Mouse (Mus musculus) testis, postnatal 14 days (tissue): ENCODE data around the gene Gm20388.

Experiments
- DNase-seq: peaks from one replicate; pipeline ENCODE4 v3.0.0; 2021; ENCODE audit warnings: low spot score

Gm20388 gene

GRCm38 (mm10) chr8:122238731-122239130 is 2328.1 kb downstream of the Gm20388 start:
- DNase-seq, result no peak

GRCm38 (mm10) chr8:122240241-122241026 is 2329.8 kb downstream of the Gm20388 start:
- DNase-seq, result no peak

- no peak for DNase-seq
Observed at GRCm38 (mm10) chr8:122243310-122243709, 2332.7 kb downstream of the Gm20388 start.

- no peak for DNase-seq
Observed at GRCm38 (mm10) chr8:122245161-122245560, 2334.5 kb downstream of the Gm20388 start.

DNA sequence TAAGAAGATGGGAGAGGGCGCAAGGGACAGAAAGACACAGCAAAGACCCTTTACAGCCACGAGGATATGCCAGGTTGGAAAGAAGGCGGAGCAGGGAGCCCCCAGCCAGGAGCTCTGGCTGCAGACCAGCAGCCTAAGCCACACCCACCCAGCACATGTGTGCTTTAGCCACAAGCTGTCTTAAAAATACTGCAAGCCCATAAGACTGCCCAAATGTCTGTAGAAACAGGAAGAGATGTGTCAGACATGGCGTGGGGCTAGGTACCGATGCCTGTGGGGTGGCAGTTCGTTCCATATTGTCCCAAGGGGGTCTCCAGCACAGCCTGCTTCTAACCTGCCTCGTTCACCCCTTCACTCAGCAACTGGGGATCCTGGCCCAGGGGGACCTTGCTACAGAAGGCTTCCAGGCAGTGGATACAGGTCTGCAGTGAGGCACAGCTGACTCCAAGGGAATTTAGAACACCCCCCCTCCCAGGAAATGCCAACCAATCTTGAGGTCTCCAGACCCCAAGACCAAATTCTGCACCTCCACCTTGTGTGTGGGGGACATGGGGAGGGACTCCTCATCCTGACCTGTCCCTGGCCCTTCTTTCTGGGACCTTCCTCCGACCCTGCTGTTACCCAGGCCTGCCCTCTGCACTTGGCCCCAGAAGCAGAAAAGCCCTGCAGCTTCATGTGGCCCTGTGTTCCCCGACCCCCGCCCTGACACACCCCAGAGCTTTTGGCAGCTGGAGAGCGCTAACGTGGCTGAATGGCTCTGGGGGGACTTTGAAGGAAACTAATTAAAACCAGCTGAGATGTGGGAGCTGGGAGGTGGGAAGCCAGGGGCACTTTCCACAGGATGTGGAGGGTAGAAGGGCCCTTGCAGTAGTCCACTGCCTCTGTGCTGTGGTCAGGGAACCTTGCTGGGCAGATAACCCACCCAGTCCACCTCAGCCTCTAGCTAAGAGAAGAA is 2335.9 kb downstream of the Gm20388 start:
- DNase-seq, result no peak

- DNase-seq, result no peak
Observed at GRCm38 (mm10) chr8:122251739-122252138, 2341.1 kb downstream of the Gm20388 start.

DNA sequence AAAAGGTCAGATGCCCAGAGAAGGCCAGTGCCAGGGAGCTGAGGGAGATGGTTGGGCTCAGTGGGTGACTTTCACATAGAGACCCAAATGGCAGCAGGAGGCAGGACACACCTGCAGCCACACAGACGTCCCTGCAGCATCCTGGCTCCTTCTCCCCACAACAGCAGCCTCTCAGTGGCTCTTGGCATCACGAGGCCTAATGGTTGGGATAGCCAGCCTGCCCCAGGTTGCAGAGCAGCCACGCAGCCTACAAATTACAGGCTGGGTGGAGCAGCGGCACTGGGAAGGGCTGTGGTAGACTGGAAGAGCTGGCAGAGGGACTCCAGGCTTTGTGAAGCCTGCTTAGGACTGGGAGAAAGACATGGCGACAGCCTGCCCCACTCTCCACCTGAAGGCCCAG is 2341.7 kb downstream of the Gm20388 start:
- DNase-seq, result no peak

DNA sequence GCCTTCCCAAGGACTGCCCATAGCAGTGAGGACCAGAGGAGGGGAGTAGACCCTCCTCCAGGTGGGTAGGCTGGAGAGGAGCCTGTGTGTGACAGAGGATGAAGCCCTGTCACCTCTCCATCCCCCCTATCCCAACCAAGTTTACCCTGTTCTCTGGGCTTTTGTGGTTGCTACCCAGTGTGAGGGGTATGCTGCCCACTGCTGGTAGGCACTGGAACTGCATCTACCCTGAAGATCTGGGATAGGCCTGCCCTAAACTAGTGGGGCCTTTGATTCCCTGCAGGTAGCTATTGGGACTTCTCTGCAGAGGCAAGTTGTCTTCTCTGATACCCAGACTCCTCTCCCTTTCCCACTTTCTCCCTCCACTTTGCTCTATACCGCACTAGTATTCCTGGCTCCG is 2348.7 kb downstream of the Gm20388 start:
- no peak for DNase-seq

DNA sequence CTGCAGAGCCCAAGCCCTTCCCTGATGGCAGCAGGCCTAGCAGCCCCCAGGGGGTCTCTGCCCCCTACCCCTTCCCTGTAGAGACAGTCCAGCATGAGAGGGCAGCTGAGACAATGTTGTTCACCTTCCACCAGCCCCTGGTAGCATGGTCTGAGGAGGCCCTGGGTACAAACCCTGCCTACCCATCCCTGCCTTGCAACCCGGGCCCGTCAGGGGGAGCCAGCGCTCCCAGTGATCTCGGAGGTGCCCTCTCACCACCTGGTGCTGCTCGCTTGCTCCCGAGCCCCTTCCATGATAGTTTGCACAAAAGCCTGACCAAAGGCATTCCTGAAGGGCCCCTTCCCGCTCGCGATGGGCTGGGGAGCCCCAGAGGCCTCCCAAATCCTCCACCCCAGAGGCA is 2350.1 kb downstream of the Gm20388 start:
- DNase-seq, result no peak

GRCm38 (mm10) chr8:122262835-122263234 is 2352.2 kb downstream of the Gm20388 start:
- DNase-seq, result no peak

DNA sequence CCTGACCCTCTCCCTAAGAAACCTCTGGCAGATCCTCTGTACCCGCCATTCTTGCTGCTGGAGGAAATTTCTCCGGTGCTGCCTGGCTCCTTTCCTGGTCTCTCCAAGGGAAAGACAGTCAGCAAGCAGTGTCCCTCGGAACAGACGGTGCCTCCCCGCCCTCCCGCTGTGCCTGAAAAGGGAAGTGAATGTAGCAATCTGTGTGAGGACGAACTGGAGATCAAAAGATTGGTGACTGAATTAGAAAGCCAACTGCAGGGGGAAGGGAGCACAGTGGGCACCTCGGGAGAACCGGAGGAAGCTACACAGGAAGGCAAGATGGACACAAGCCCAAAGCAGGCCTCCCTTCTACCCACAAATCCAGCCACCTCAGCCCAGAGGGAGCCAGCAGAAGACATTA is 2353.6 kb downstream of the Gm20388 start:
- no peak for DNase-seq

- DNase-seq, result no peak
Observed at GRCm38 (mm10) chr8:122265522-122265921, 2354.9 kb downstream of the Gm20388 start.

DNA sequence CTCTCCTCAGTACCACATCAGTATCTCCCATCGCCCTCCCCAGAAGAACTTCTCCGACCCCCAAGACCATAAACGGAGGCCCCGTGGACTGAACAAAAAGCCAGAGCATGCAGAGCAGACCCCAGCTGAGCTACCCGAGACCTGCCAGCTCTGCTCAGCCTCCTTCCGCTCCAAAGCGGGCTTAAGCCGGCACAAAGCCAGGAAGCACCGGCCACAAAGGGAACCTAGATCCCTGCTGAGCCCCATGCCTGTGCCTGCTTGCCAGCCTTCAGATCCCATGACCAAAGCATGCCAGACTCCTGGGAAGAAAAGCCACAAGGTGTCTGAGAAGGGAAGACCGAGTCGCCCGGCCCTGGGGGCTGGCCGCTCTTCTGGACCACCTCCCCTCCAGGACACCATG is 2356.2 kb downstream of the Gm20388 start:
- DNase-seq, result no peak

DNA sequence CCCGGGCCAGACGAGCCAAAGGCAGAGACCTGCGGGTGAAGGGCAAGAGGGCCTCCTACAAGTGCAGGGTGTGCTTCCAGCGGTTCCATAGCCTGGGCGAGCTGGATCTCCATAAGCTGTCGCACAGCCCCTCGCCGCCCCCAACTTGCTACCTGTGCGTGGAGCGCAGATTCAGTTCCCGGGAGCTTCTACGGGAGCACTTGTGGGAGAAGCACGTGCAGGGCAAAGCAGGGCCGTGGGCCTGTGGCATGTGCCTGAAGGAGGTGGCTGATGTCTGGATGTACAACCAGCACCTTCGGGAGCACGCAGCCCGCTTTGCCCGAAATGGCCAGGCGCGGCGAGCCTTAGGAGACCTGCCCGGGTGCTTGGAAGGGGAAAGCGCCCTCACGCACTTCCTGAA is 2358.2 kb downstream of the Gm20388 start:
- no peak for DNase-seq

GRCm38 (mm10) chr8:122269404-122269803 is 2358.8 kb downstream of the Gm20388 start:
- DNase-seq, result peak; percentile 84

DNA sequence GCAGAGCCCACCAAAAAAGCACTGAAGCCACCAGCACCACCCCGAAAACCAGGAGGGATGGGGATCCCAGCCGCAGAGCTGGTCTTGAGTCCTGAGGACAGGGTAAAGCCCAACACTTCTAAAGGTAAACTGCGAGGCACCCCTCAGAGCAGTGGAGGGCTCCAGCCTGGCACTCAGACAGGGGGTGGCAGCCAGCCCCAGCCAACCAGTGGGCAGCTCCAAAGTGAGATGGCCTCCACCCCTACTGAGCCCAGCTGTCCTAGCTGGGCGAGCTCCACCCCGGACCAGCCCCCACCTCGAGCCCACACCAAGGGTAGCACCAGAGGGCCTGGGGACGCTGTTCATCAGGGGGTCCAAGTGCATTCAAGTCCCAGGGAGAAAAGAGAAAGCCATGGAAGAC is 2359.9 kb downstream of the Gm20388 start:
- DNase-seq, result no peak

DNA sequence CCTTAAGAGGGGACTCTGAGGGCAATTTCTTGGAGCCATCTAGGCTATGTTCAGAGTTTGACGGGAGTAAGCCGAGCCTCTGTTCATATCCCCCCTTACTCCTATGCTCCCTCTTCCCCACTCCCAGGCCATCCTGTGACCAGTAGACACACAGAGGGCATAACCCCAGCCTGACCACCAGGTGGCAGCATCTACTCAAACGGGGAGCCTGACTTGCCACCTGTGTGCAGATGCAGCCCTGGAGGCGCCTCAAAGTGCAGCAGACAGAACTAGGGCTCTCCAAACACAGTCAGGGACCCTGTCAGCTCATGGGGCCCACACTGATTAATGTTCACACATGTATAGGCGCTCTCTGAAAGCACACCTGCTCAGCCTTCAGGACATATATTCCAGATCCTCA is 2362.5 kb downstream of the Gm20388 start:
- DNase-seq, result peak; percentile 65

DNA sequence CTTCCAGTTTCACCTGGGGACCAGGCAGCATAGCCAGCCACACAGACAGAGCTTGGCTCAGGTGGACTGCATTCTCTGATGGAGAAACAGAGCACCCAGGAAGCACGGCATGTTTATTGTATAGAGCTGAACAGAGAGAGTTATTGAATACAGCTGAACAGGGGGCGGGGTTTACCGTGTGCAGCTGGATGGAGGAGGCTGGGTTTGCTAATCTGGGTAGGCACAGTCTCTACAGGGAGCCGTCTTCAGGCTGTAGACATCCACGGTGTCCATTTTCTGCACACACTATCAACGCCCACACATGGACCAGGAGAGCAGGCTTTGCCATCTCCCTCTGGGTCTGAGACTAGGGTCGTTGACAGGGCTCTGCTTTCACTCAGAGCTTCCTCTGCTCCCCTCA is 2363.2 kb downstream of the Gm20388 start:
- DNase-seq, result no peak

- no peak for DNase-seq
Observed at GRCm38 (mm10) chr8:122274651-122275391, 2364.2 kb downstream of the Gm20388 start.

DNA sequence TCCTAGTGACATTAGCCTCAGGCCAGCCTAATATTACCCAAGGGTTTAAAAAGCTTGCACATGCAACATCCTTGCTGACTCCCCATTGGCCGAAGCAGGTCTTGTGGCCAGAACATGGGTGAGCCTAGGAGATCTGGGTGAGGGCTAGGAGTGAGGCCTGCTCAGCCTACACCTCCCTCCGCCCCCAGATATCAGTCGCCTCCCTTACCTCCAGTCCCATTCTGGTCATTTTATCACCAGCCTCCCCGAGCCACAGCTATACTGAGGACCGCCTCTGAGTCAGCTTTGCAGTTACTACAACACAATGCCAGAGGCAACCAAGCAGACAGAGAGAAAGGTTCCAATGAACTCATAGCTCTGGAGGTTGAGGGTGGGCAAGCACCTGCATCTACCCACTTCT is 2365.7 kb downstream of the Gm20388 start:
- no peak for DNase-seq

DNA sequence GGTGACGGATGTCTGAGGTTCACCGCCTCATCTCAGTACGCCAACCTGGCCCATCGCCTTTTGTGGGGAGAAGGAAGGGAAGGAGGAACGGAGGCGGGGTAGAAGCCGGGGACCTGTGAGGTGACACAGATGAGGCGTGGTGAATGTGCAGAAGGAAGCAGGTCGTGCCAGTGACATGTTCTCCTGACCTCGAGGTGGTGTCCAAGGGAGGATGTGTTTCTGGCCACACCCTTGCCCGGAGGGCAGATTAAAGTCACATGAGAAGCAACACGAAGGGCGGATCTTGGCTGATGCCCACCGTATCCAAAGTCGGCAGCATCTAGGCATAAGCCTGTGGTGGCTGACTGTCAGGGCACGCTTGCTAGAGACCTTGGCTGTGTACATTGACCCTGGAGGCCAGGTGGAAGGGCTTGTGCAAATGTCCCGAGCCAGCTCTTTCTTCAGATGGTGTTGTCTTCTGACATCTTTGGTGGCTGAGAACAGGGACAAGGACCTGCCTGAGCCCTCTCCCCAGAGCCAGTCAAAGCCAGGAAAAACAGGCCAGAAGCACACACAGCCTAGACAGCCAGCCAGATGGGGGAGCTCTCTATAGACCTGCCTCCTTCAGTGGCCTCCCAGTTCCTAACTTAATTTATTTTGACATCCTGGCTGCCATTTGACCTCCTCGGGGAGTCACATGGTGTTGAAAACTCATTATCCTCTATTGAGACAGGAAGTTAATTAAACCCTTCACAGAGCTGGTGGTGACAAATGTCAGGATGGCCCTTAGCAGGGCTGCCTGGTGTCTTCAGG is 2366.8 kb downstream of the Gm20388 start:
- no peak for DNase-seq

GRCm38 (mm10) chr8:122280156-122280555 is 2369.5 kb downstream of the Gm20388 start:
- DNase-seq, result no peak
